Mouse (Mus musculus) G1E (cell line): ENCODE measurements around the gene Clec4a3. TPM values are rescaled to one million over a fixed set of nuclear protein-coding genes. Genes with fewer than 3 reads are reported as not detected.
"Not testable (repeated sequence)": the region's sequence is repeated elsewhere in the genome, so short reads cannot be mapped to it uniquely, and the experiment has no call there.

Experiments used
- ATAC-seq: 2 replicates; pipeline ENCODE4 v1.8.0; 2016; ENCODE audit warnings: mild to moderate bottlenecking; ENCODE audit not compliant: insufficient number of reproducible peaks, poor library complexity, low FRiP score, severe bottlenecking; ENCODE audit errors: extremely low read depth
- DNase-seq: peaks from one replicate; pipeline ENCODE4 v3.0.0; 2012; ENCODE audit warnings: low spot score
- H3K27me3 ChIP-seq: 2 replicates; pipeline ENCODE4 v1.6.1; 2012; ENCODE audit warnings: mild to moderate bottlenecking, low read length, inconsistent platforms; ENCODE audit not compliant: insufficient read depth
- H3K36me3 ChIP-seq: replicated peaks from 2 replicates; pipeline ENCODE3; 2012; ENCODE audit warnings: mild to moderate bottlenecking, inconsistent platforms
- H3K4me1 ChIP-seq: 2 replicates; pipeline ENCODE4 v1.6.1; 2012; ENCODE audit warnings: low read depth, low read length, inconsistent platforms, mixed read lengths; ENCODE audit not compliant: insufficient read depth
- H3K4me3 ChIP-seq: 2 replicates; pipeline ENCODE4 v1.5.1; 2012; ENCODE audit warnings: low read depth, mild to moderate bottlenecking, inconsistent platforms, low read length, moderate library complexity, mixed read lengths
- H3K9me3 ChIP-seq: replicated peaks from 2 replicates; pipeline ENCODE4 v1.6.1; 2012; ENCODE audit warnings: inconsistent platforms
- CTCF ChIP-seq: IDR thresholded peaks from 2 replicates; pipeline ENCODE4 v1.5.1; 2012; ENCODE audit warnings: low read depth, low read length, inconsistent platforms, mixed read lengths
- GATA1 ChIP-seq: IDR thresholded peaks from 2 replicates; pipeline ENCODE4 v1.6.1; 2012; ENCODE audit warnings: borderline replicate concordance, low read length, inconsistent platforms, mixed read lengths
- GATA2 ChIP-seq: IDR thresholded peaks from 2 replicates; pipeline ENCODE4 v1.6.1; 2012; ENCODE audit warnings: low read depth, low read length, inconsistent platforms, borderline replicate concordance
- POLR2AphosphoS5 ChIP-seq: IDR thresholded peaks from 2 replicates; pipeline ENCODE4 v1.6.1; 2012; ENCODE audit warnings: low read depth, low read length, inconsistent platforms; ENCODE audit not compliant: insufficient replicate concordance
- TAL1 ChIP-seq: conservative IDR thresholded peaks from 2 replicates; pipeline ENCODE4 v1.6.1; 2012; ENCODE audit warnings: low read depth, low read length, inconsistent platforms, mixed read lengths
- polyA plus RNA-seq: library from polyadenylated mRNA; stranded (reverse); fragments of >175 nt; gene quantifications from 2 replicates; pipeline ENCODE4 v1.2.3, GENCODE M21; 2012
- total RNA-seq, 2 experiments: library from RNA; stranded (forward) in 1 of 2; stranded (reverse) in 1 of 2; fragments of 200-1000 nt in 1 of 2; fragments of >200 nt in 1 of 2; fragmentation: Nextera tagmentation in 1 of 2; gene quantifications; 2 replicates each; pipeline ENCODE4 v1.2.3; 2014 to 2017

Clec4a3 gene
- total and polyA plus RNA-seq, 3 experiments = not detected

- Histone ChIP-seq H3K4me3 (no peak overlapping the region), H3K4me1 (no peaks in the 10 kb centered on the region), H3K27me3 (no peaks in the 10 kb centered on the region), H3K9me3 (no peaks in the 10 kb centered on the region), H3K36me3 (no peaks in the 10 kb centered on the region)
- no peak for DNase-seq
- TF ChIP-seq CTCF (no peak), POLR2AphosphoS5 (no peak), TAL1 (no peak), GATA1 (no peak), GATA2 (no peak)
- ATAC-seq = no peak
Measured at GRCm38 (mm10) chr6:122964562-122964961, 12.2 kb downstream of the Clec4a3 start.

- DNase-seq = no peak
- H3K4me1 ChIP-seq = no peaks in the 10 kb centered on the region
- H3K9me3 ChIP-seq = no peaks in the 10 kb centered on the region
- H3K27me3 ChIP-seq = no peaks in the 10 kb centered on the region
- no peak overlapping the region for H3K4me3 ChIP-seq
- no peak for ATAC-seq
- H3K36me3 ChIP-seq = no peaks in the 10 kb centered on the region
- TF ChIP-seq TAL1 (no peak), GATA2 (no peak), GATA1 (no peak), POLR2AphosphoS5 (no peak), CTCF (no peak)
Measured at GRCm38 (mm10) chr6:122969048-122969447, 16.7 kb downstream of the Clec4a3 start.

GRCm38 (mm10) chr6:122989876-122990437 lies 37.6 kb downstream of the Clec4a3 start, which contains the start of gene Clec4a4:
Gene Clec4a4 (plus strand): TSS chr6:122990367.
- Histone ChIP-seq H3K9me3 (no peaks in the 10 kb centered on the region), H3K4me1 (no peaks in the 10 kb centered on the region), H3K36me3 (no peaks in the 10 kb centered on the region), H3K4me3 (no peak within 1 kb of the TSS), H3K27me3 (no peaks in the 10 kb centered on the region)
- TF ChIP-seq POLR2AphosphoS5 (no peak), CTCF (no peak), GATA2 (no peak), GATA1 (no peak), TAL1 (no peak)
- no peak for DNase-seq
- no peak for ATAC-seq

GRCm38 (mm10) chr6:123004696-123005095 lies 52.4 kb downstream of the Clec4a3 start:
- H3K9me3 ChIP-seq, ATAC-seq, H3K36me3 ChIP-seq, DNase-seq, H3K27me3 ChIP-seq, H3K4me1 ChIP-seq, H3K4me3 ChIP-seq: not testable (repeated sequence)

GRCm38 (mm10) chr6:123005591-123005990 lies 53.3 kb downstream of the Clec4a3 start:
- Histone ChIP-seq H3K27me3 (no peaks in the 10 kb centered on the region), H3K4me1 (no peaks in the 10 kb centered on the region), H3K9me3 (no peaks in the 10 kb centered on the region), H3K4me3 (no peak overlapping the region), H3K36me3 (no peaks in the 10 kb centered on the region)
- TF ChIP-seq CTCF = no peak
- no peak for TF ChIP-seq TAL1
- no peak for ATAC-seq
- DNase-seq = no peak

Other genes with a start within 250 kb of the Clec4a3 start
- not detected in 2 replicates for gene Nanog, start 245.0 kb upstream of the Clec4a3 start, total RNA-seq (2014; fragmentation: Nextera tagmentation)
- gene Nanog, start 245.0 kb upstream of the Clec4a3 start, total RNA-seq (2017) = 0.12 and 0.27 TPM in 2 replicates
- not detected in 2 replicates for gene Nanog, start 245.0 kb upstream of the Clec4a3 start, polyA plus RNA-seq
- gene Slc2a3, start 150.9 kb upstream of the Clec4a3 start, total RNA-seq (2014; fragmentation: Nextera tagmentation) = 375 and 431 TPM in 2 replicates
- gene Slc2a3, start 150.9 kb upstream of the Clec4a3 start, total RNA-seq (2017) = 371 and 387 TPM in 2 replicates
- 73.2 and 97.6 TPM in 2 replicates for gene Slc2a3, start 150.9 kb upstream of the Clec4a3 start, polyA plus RNA-seq
- 24.3 and 27.8 TPM in 2 replicates for gene Foxj2, start 132.6 kb upstream of the Clec4a3 start, total RNA-seq (2014; fragmentation: Nextera tagmentation)
- gene Foxj2, start 132.6 kb upstream of the Clec4a3 start, total RNA-seq (2017) = 3.9 and 4.0 TPM in 2 replicates
- 18.6 and 20.5 TPM in 2 replicates for gene Foxj2, start 132.6 kb upstream of the Clec4a3 start, polyA plus RNA-seq
- gene C3ar1, start 96.4 kb upstream of the Clec4a3 start, total RNA-seq (2014; fragmentation: Nextera tagmentation) = not detected in 2 replicates
- 0.23 and 0.38 TPM in 2 replicates for gene C3ar1, start 96.4 kb upstream of the Clec4a3 start, total RNA-seq (2017)
- gene C3ar1, start 96.4 kb upstream of the Clec4a3 start, polyA plus RNA-seq = not detected in 2 replicates
- gene Necap1, start 78.0 kb upstream of the Clec4a3 start, total RNA-seq (2014; fragmentation: Nextera tagmentation) = 30.8 and 40.5 TPM in 2 replicates
- gene Necap1, start 78.0 kb upstream of the Clec4a3 start, total RNA-seq (2017) = 19.4 and 19.9 TPM in 2 replicates
- gene Necap1, start 78.0 kb upstream of the Clec4a3 start, polyA plus RNA-seq = 8.1 and 10.4 TPM in 2 replicates
- gene Clec4a1, start 30.7 kb upstream of the Clec4a3 start, total RNA-seq (2014; fragmentation: Nextera tagmentation) = 2.0 TPM in 1 of 2 replicates, not detected in the other
- 0.05 TPM in 1 of 2 replicates, not detected in the other for gene Clec4a1, start 30.7 kb upstream of the Clec4a3 start, total RNA-seq (2017)
- not detected in 2 replicates for gene Clec4a1, start 30.7 kb upstream of the Clec4a3 start, polyA plus RNA-seq
- not detected in 2 replicates for gene Clec4a4, start 37.9 kb downstream of the Clec4a3 start, total RNA-seq (2014; fragmentation: Nextera tagmentation)
- gene Clec4a4, start 37.9 kb downstream of the Clec4a3 start, total RNA-seq (2017) = not detected in 2 replicates
- gene Clec4a4, start 37.9 kb downstream of the Clec4a3 start, polyA plus RNA-seq = not detected in 2 replicates
- not detected in 2 replicates for gene Clec4b1, start 97.4 kb downstream of the Clec4a3 start, total RNA-seq (2014; fragmentation: Nextera tagmentation)
- not detected in 2 replicates for gene Clec4b1, start 97.4 kb downstream of the Clec4a3 start, total RNA-seq (2017)
- gene Clec4b1, start 97.4 kb downstream of the Clec4a3 start, polyA plus RNA-seq = not detected in 2 replicates
- gene Clec4a2, start 153.9 kb downstream of the Clec4a3 start, total RNA-seq (2014; fragmentation: Nextera tagmentation) = 1.9 TPM in 1 of 2 replicates, not detected in the other
- 0.41 and 0.60 TPM in 2 replicates for gene Clec4a2, start 153.9 kb downstream of the Clec4a3 start, total RNA-seq (2017)
- 0.22 TPM in 1 of 2 replicates, not detected in the other for gene Clec4a2, start 153.9 kb downstream of the Clec4a3 start, polyA plus RNA-seq
- gene Clec4b2, start 220.4 kb downstream of the Clec4a3 start, total RNA-seq (2014; fragmentation: Nextera tagmentation) = not detected in 2 replicates
- gene Clec4b2, start 220.4 kb downstream of the Clec4a3 start, total RNA-seq (2017) = not detected in 2 replicates
- gene Clec4b2, start 220.4 kb downstream of the Clec4a3 start, polyA plus RNA-seq = not detected in 2 replicates